Mouse (Mus musculus): ENCODE data around the gene Gm20388. TPM values are rescaled to one million over a fixed set of nuclear protein-coding genes. Genes with fewer than 3 reads are reported as not detected.

Gene Gm20388
- polyA plus RNA-seq, 1 experiment from 2014 or later, result not detected

GRCm38 (mm10) chr8:121332436-121332835 is 1421.8 kb downstream of the Gm20388 start:
- Histone ChIP-seq H3K4me2 (no peak overlapping the region), H3K27me3 (peaks cover 16% of the 10 kb centered on the region), H3K4me1 (replicated peaks) (peaks cover 3% of the 10 kb centered on the region; the same call in 1 of the 2 replicates), H3K27ac (no peak overlapping the region), H3K36me3 (no peaks in the 10 kb centered on the region), H3K4me3 (replicated peaks) (no peak overlapping the region), H3K9ac (no peak overlapping the region), H3K9me3 (replicated peaks) (no peaks in the 10 kb centered on the region; the same call in 1 of the 2 replicates)
- DNase-seq (no peak), ATAC-seq (ENCODE audit: low read depth) (no peak)
- WGBS (ENCODE audit: insufficient replicate concordance), result 24% methylated on average over 8 of the region's 8 CpGs

GRCm38 (mm10) chr8:121334495-121335424 is 1424.1 kb downstream of the Gm20388 start:
- H3K27me3 ChIP-seq, result peaks cover 16% of the 10 kb centered on the region
- WGBS (ENCODE audit: insufficient replicate concordance), result 14% methylated on average over 33 of the region's 33 CpGs
- no peak overlapping the region for H3K4me2 ChIP-seq
- ATAC-seq (ENCODE audit: low read depth) (no peak; the same call in 1 of the 2 replicates), DNase-seq (no peak)
- no peak overlapping the region for H3K9ac ChIP-seq
- no peaks in the 10 kb centered on the region for H3K36me3 ChIP-seq
- no peak overlapping the region for H3K4me3 ChIP-seq (replicated peaks)
- no peaks in the 10 kb centered on the region; the same call in 1 of the 2 replicates for H3K9me3 ChIP-seq (replicated peaks)
- H3K4me1 ChIP-seq (replicated peaks), result peaks cover 3% of the 10 kb centered on the region; the same call in 1 of the 2 replicates
- H3K27ac ChIP-seq, result no peak overlapping the region

GRCm38 (mm10) chr8:121335684-121336083 is 1425.0 kb downstream of the Gm20388 start:
- Histone ChIP-seq H3K4me1 (replicated peaks) (peaks cover 3% of the 10 kb centered on the region; the same call in 1 of the 2 replicates), H3K27me3 (peaks cover 16% of the 10 kb centered on the region), H3K27ac (no peak overlapping the region), H3K4me3 (replicated peaks) (no peak overlapping the region), H3K4me2 (no peak overlapping the region), H3K36me3 (no peaks in the 10 kb centered on the region), H3K9me3 (replicated peaks) (no peaks in the 10 kb centered on the region; the same call in 1 of the 2 replicates), H3K9ac (no peak overlapping the region)
- DNase-seq (no peak), ATAC-seq (ENCODE audit: low read depth) (no peak)
- WGBS (ENCODE audit: insufficient replicate concordance), result 85% methylated on average over 7 of the region's 7 CpGs

- ATAC-seq (ENCODE audit: low read depth) (no peak), DNase-seq (no peak)
- H3K9me3 ChIP-seq (replicated peaks), result no peaks in the 10 kb centered on the region
- H3K4me1 ChIP-seq (replicated peaks), result 0 out of 2 replicates have a peak, but pooled peaks cover 11% of the 10 kb centered on the region
- no peak overlapping the region for H3K4me2 ChIP-seq
- no peak overlapping the region for H3K27ac ChIP-seq
- no peaks in the 10 kb centered on the region for H3K27me3 ChIP-seq
- H3K36me3 ChIP-seq, result no peaks in the 10 kb centered on the region
- no peak overlapping the region for H3K9ac ChIP-seq
- 62% methylated on average over 13 of the region's 13 CpGs for WGBS (ENCODE audit: insufficient replicate concordance)
- no peak overlapping the region for H3K4me3 ChIP-seq (replicated peaks)
Measured at GRCm38 (mm10) chr8:121342931-121343330, 1432.3 kb downstream of the Gm20388 start.

- no peak overlapping the region for H3K4me2 ChIP-seq
- no peak overlapping the region for H3K27ac ChIP-seq
- WGBS (ENCODE audit: insufficient replicate concordance), result 75% methylated on average over 9 of the region's 9 CpGs
- H3K4me3 ChIP-seq (replicated peaks), result no peak overlapping the region
- no peak for DNase-seq
- no peaks in the 10 kb centered on the region for H3K9me3 ChIP-seq (replicated peaks)
- no peak for ATAC-seq (ENCODE audit: low read depth)
- 0 out of 2 replicates have a peak, but pooled peaks cover 11% of the 10 kb centered on the region for H3K4me1 ChIP-seq (replicated peaks)
- no peak overlapping the region for H3K9ac ChIP-seq
- H3K27me3 ChIP-seq, result no peaks in the 10 kb centered on the region
- H3K36me3 ChIP-seq, result no peaks in the 10 kb centered on the region
Measured at GRCm38 (mm10) chr8:121344486-121344885, 1433.8 kb downstream of the Gm20388 start.

- no peak for DNase-seq
- Histone ChIP-seq H3K9ac (no peak overlapping the region), H3K9me3 (replicated peaks) (no peaks in the 10 kb centered on the region), H3K4me1 (replicated peaks) (0 out of 2 replicates have a peak, but pooled peaks cover 11% of the 10 kb centered on the region), H3K4me3 (replicated peaks) (no peak overlapping the region), H3K27ac (no peak overlapping the region), H3K36me3 (no peaks in the 10 kb centered on the region), H3K27me3 (no peaks in the 10 kb centered on the region), H3K4me2 (no peak overlapping the region)
- ATAC-seq (ENCODE audit: low read depth), result no peak
- WGBS (ENCODE audit: insufficient replicate concordance), result 78% methylated on average over 13 of the region's 13 CpGs
Measured at GRCm38 (mm10) chr8:121346175-121346574, 1435.5 kb downstream of the Gm20388 start.

GRCm38 (mm10) chr8:121346862-121347261 is 1436.2 kb downstream of the Gm20388 start:
- H3K9me3 ChIP-seq (replicated peaks), result no peaks in the 10 kb centered on the region
- no peaks in the 10 kb centered on the region for H3K27me3 ChIP-seq
- H3K36me3 ChIP-seq, result no peaks in the 10 kb centered on the region
- 0 out of 2 replicates have a peak, but pooled peaks cover 11% of the 10 kb centered on the region for H3K4me1 ChIP-seq (replicated peaks)
- ATAC-seq (ENCODE audit: low read depth), result no peak
- WGBS (ENCODE audit: insufficient replicate concordance), result 46% methylated on average over 9 of the region's 9 CpGs
- H3K9ac ChIP-seq, result no peak overlapping the region
- H3K27ac ChIP-seq, result no peak overlapping the region
- no peak overlapping the region for H3K4me2 ChIP-seq
- DNase-seq, result no peak
- H3K4me3 ChIP-seq (replicated peaks), result no peak overlapping the region

- 0 out of 2 replicates have a peak, but pooled peaks cover 11% of the 10 kb centered on the region for H3K4me1 ChIP-seq (replicated peaks)
- no peak overlapping the region for H3K4me3 ChIP-seq (replicated peaks)
- no peaks in the 10 kb centered on the region for H3K9me3 ChIP-seq (replicated peaks)
- H3K4me2 ChIP-seq, result no peak overlapping the region
- no peaks in the 10 kb centered on the region for H3K27me3 ChIP-seq
- H3K36me3 ChIP-seq, result no peaks in the 10 kb centered on the region
- H3K9ac ChIP-seq, result no peak overlapping the region
- ATAC-seq (ENCODE audit: low read depth), result no peak
- no peak for DNase-seq
- H3K27ac ChIP-seq, result no peak overlapping the region
- WGBS (ENCODE audit: insufficient replicate concordance), result 36% methylated on average over 4 of the region's 4 CpGs
Measured at GRCm38 (mm10) chr8:121348998-121349397, 1438.4 kb downstream of the Gm20388 start.

- Histone ChIP-seq H3K4me1 (replicated peaks) (0 out of 2 replicates have a peak, but pooled peaks cover 11% of the 10 kb centered on the region), H3K27me3 (no peaks in the 10 kb centered on the region), H3K27ac (no peak overlapping the region), H3K9me3 (replicated peaks) (no peaks in the 10 kb centered on the region), H3K4me2 (no peak overlapping the region), H3K9ac (no peak overlapping the region), H3K4me3 (replicated peaks) (no peak overlapping the region), H3K36me3 (no peaks in the 10 kb centered on the region)
- no peak for DNase-seq
- 54% methylated on average over 9 of the region's 9 CpGs for WGBS (ENCODE audit: insufficient replicate concordance)
- ATAC-seq (ENCODE audit: low read depth), result no peak
Measured at GRCm38 (mm10) chr8:121350803-121351202, 1440.2 kb downstream of the Gm20388 start.

GRCm38 (mm10) chr8:121354844-121355243 is 1444.2 kb downstream of the Gm20388 start:
- WGBS (ENCODE audit: insufficient replicate concordance), result 41% methylated on average over 10 of the region's 10 CpGs
- H3K27me3 ChIP-seq, result peaks cover 8% of the 10 kb centered on the region; the same call in 1 of the 2 replicates
- ATAC-seq (ENCODE audit: low read depth), result no peak
- no peak overlapping the region for H3K4me3 ChIP-seq (replicated peaks)
- H3K27ac ChIP-seq, result no peak overlapping the region
- H3K9ac ChIP-seq, result no peak overlapping the region
- no peak for DNase-seq
- no peaks in the 10 kb centered on the region for H3K9me3 ChIP-seq (replicated peaks)
- H3K4me1 ChIP-seq (replicated peaks), result peaks cover 11% of the 10 kb centered on the region; the same call in 1 of the 2 replicates
- H3K4me2 ChIP-seq, result no peak overlapping the region
- no peaks in the 10 kb centered on the region for H3K36me3 ChIP-seq

- no peak overlapping the region for H3K4me2 ChIP-seq
- H3K36me3 ChIP-seq, result no peaks in the 10 kb centered on the region
- peaks cover 8% of the 10 kb centered on the region; the same call in 1 of the 2 replicates for H3K27me3 ChIP-seq
- H3K4me3 ChIP-seq (replicated peaks), result no peak overlapping the region
- H3K27ac ChIP-seq, result no peak overlapping the region
- no peaks in the 10 kb centered on the region for H3K9me3 ChIP-seq (replicated peaks)
- H3K4me1 ChIP-seq (replicated peaks), result peaks cover 11% of the 10 kb centered on the region; the same call in 1 of the 2 replicates
- DNase-seq (no peak), ATAC-seq (ENCODE audit: low read depth) (no peak)
- 68% methylated on average over 4 of the region's 4 CpGs for WGBS (ENCODE audit: insufficient replicate concordance)
- no peak overlapping the region for H3K9ac ChIP-seq
Measured at GRCm38 (mm10) chr8:121357451-121357850, 1446.8 kb downstream of the Gm20388 start.

Measured in liver, embryonic 13.5 days (tissue).